Mouse (Mus musculus) MEL (cell line): ENCODE data around the gene Cnot11. TPM values are rescaled to one million over a fixed set of nuclear protein-coding genes. Genes with fewer than 3 reads are reported as not detected.

Source experiments
- DNase-seq: peaks from one replicate; pipeline ENCODE4 v3.0.0; 2011; ENCODE audit warnings: low read depth, low spot score
- H3K27ac ChIP-seq: 2 replicates; pipeline ENCODE4 v1.5.1; 2012; ENCODE audit warnings: low read depth, mild to moderate bottlenecking, control low read depth, low read length, moderate library complexity; ENCODE audit not compliant: control insufficient read depth
- H3K27me3 ChIP-seq, 2 experiments: fragments of 150-350 bp in 1 of 2; sonication (generic) in 1 of 2; 2 replicates each; pipeline ENCODE4 v1.6.1; 2012; ENCODE audit warnings: low read length in 2 of 2, mild to moderate bottlenecking in 2 of 2, improper control_type of control experiment in 1 of 2, moderate library complexity in 1 of 2; ENCODE audit not compliant: insufficient read depth in 2 of 2, control insufficient read depth in 1 of 2
- H3K36me3 ChIP-seq, 2 experiments: 2 replicates each; pipeline ENCODE4 v1.6.1; 2012 to 2014; ENCODE audit warnings: low read length in 2 of 2, improper control_type of control experiment in 1 of 2, inconsistent platforms in 1 of 2, mild to moderate bottlenecking in 1 of 2; ENCODE audit not compliant: insufficient read depth in 2 of 2, control insufficient read depth in 1 of 2
- H3K4me1 ChIP-seq, 2 experiments: fragments of 150-350 bp in 1 of 2; sonication (generic) in 1 of 2; 2 replicates each; pipeline ENCODE4 v1.6.1; 2012; ENCODE audit warnings: low read length in 2 of 2, improper control_type of control experiment in 1 of 2, mild to moderate bottlenecking in 1 of 2; ENCODE audit not compliant: insufficient read depth in 2 of 2, control insufficient read depth in 1 of 2
- H3K4me3 ChIP-seq, 2 experiments: fragments of 150-350 bp in 1 of 2; sonication (generic) in 1 of 2; 2 replicates each; pipeline ENCODE4 v1.5.1; 2012; ENCODE audit warnings: low read depth in 2 of 2, low read length in 2 of 2, mild to moderate bottlenecking in 2 of 2, moderate library complexity in 2 of 2, control low read depth in 1 of 2, improper control_type of control experiment in 1 of 2; ENCODE audit not compliant: control insufficient read depth in 1 of 2, insufficient read depth in 1 of 2
- H3K79me2 ChIP-seq: 2 replicates; pipeline ENCODE4 v1.6.1; 2012; ENCODE audit warnings: mild to moderate bottlenecking, low read length, moderate library complexity; ENCODE audit not compliant: control insufficient read depth, poor library complexity, insufficient read depth
- H3K9ac ChIP-seq: 2 replicates; pipeline ENCODE4 v1.6.1; 2012; ENCODE audit warnings: low read depth, mild to moderate bottlenecking, control low read depth, low read length, moderate library complexity; ENCODE audit not compliant: control insufficient read depth, poor library complexity, severe bottlenecking
- H3K9me3 ChIP-seq: fragments of 150-350 bp; sonication (generic); replicated peaks from 2 replicates; pipeline ENCODE4 v1.6.1; 2012; ENCODE audit warnings: mild to moderate bottlenecking, low read length, improper control_type of control experiment, moderate library complexity; ENCODE audit not compliant: insufficient read depth
- BHLHE40 ChIP-seq: IDR thresholded peaks from 2 replicates; pipeline ENCODE4 v1.6.1; 2012; ENCODE audit warnings: low read depth, mild to moderate bottlenecking, inconsistent platforms, low read length, improper control_type of control experiment, borderline replicate concordance
- CTCF ChIP-seq, 3 experiments: IDR thresholded peaks in 2 of 3; conservative IDR thresholded peaks in 1 of 3; 2 replicates each; pipeline ENCODE4 v1.5.1; 2011 to 2012; ENCODE audit warnings: low read length in 3 of 3, low read depth in 2 of 3, mild to moderate bottlenecking in 2 of 3, improper control_type of control experiment in 1 of 3, inconsistent platforms in 1 of 3, mixed read lengths in 1 of 3, moderate library complexity in 1 of 3; ENCODE audit not compliant: control insufficient read depth in 1 of 3, insufficient read depth in 1 of 3, poor library complexity in 1 of 3, severe bottlenecking in 1 of 3
- E2F4 ChIP-seq: IDR thresholded peaks from 2 replicates; pipeline ENCODE4 v1.6.1; 2011; ENCODE audit warnings: low read depth, low read length, improper control_type of control experiment, borderline replicate concordance
- ELF1 ChIP-seq: IDR thresholded peaks from 2 replicates; pipeline ENCODE4 v1.6.1; 2014; ENCODE audit warnings: low read depth, mild to moderate bottlenecking, inconsistent platforms, low read length, improper control_type of control experiment, moderate library complexity
- EP300 ChIP-seq, 2 experiments: IDR thresholded peaks; 2 replicates each; pipeline ENCODE4 v1.6.1; 2011; ENCODE audit warnings: improper control_type of control experiment in 2 of 2, low read length in 2 of 2, low read depth in 1 of 2, mild to moderate bottlenecking in 1 of 2
- ETS1 ChIP-seq: IDR thresholded peaks from 2 replicates; pipeline ENCODE4 v1.6.1; 2012; ENCODE audit warnings: low read depth, mild to moderate bottlenecking, inconsistent platforms, low read length, improper control_type of control experiment, moderate library complexity
- GABPA ChIP-seq: IDR thresholded peaks from 2 replicates; pipeline ENCODE4 v1.6.1; 2012; ENCODE audit warnings: low read depth, mild to moderate bottlenecking, inconsistent platforms, low read length, improper control_type of control experiment, moderate library complexity
- GATA1 ChIP-seq: IDR thresholded peaks from 2 replicates; pipeline ENCODE4 v1.6.1; 2011; ENCODE audit warnings: low read depth, low read length, improper control_type of control experiment
- HCFC1 ChIP-seq: IDR thresholded peaks from 2 replicates; pipeline ENCODE4 v1.6.1; 2012; ENCODE audit warnings: low read depth, mild to moderate bottlenecking, inconsistent platforms, low read length, improper control_type of control experiment, moderate library complexity
- JUND ChIP-seq: IDR thresholded peaks from 2 replicates; pipeline ENCODE4 v1.6.1; 2011; ENCODE audit warnings: low read depth, mild to moderate bottlenecking, improper control_type of control experiment, low read length
- KAT2A ChIP-seq: conservative IDR thresholded peaks from 2 replicates; pipeline ENCODE4 v1.6.1; 2012; ENCODE audit warnings: low read depth, low read length, improper control_type of control experiment, inconsistent platforms
- MAX ChIP-seq: IDR thresholded peaks from 2 replicates; pipeline ENCODE4 v1.6.1; 2011; ENCODE audit warnings: low read length, improper control_type of control experiment
- MEF2A ChIP-seq: IDR thresholded peaks from 2 replicates; pipeline ENCODE4 v1.6.1; 2014; ENCODE audit warnings: low read depth, mild to moderate bottlenecking, inconsistent platforms, low read length, improper control_type of control experiment; ENCODE audit not compliant: poor library complexity, insufficient replicate concordance, severe bottlenecking; ENCODE audit errors: extremely low read depth
- MXI1 ChIP-seq: IDR thresholded peaks from 2 replicates; pipeline ENCODE4 v1.6.1; 2011; ENCODE audit warnings: mild to moderate bottlenecking, low read depth, low read length, improper control_type of control experiment
- MYC ChIP-seq: IDR thresholded peaks from 2 replicates; pipeline ENCODE4 v1.6.1; 2011; ENCODE audit warnings: low read depth, mild to moderate bottlenecking, low read length, improper control_type of control experiment, moderate library complexity
- POLR2A ChIP-seq, 2 experiments: IDR thresholded peaks; 2 replicates each; pipeline ENCODE4 v1.6.1; 2011 to 2012; ENCODE audit warnings: low read length in 2 of 2, mild to moderate bottlenecking in 2 of 2, control low read depth in 1 of 2, improper control_type of control experiment in 1 of 2, low read depth in 1 of 2, moderate library complexity in 1 of 2; ENCODE audit not compliant: control insufficient read depth in 1 of 2, insufficient read depth in 1 of 2, poor library complexity in 1 of 2
- POLR2AphosphoS5 ChIP-seq: IDR thresholded peaks from 2 replicates; pipeline ENCODE4 v1.6.1; 2012; ENCODE audit warnings: low read depth, borderline replicate concordance, mild to moderate bottlenecking, inconsistent platforms, low read length, moderate library complexity, mixed read lengths
- RAD21 ChIP-seq: IDR thresholded peaks from 2 replicates; pipeline ENCODE4 v1.6.1; 2011; ENCODE audit warnings: mild to moderate bottlenecking, low read depth, low read length, improper control_type of control experiment
- SIN3A ChIP-seq: IDR thresholded peaks from 2 replicates; pipeline ENCODE4 v1.6.1; 2012; ENCODE audit warnings: low read length, improper control_type of control experiment, inconsistent platforms
- SMC3 ChIP-seq: IDR thresholded peaks from 2 replicates; pipeline ENCODE4 v1.6.1; 2011; ENCODE audit warnings: low read depth, low read length, improper control_type of control experiment
- TAL1 ChIP-seq: IDR thresholded peaks from 2 replicates; pipeline ENCODE4 v1.6.1; 2012; ENCODE audit warnings: mild to moderate bottlenecking, inconsistent platforms, low read length, moderate library complexity, mixed read lengths
- TBP ChIP-seq: IDR thresholded peaks from 2 replicates; pipeline ENCODE4 v1.8.0; 2011; ENCODE audit warnings: low read depth, low read length, improper control_type of control experiment
- UBTF ChIP-seq: IDR thresholded peaks from 2 replicates; pipeline ENCODE4 v1.6.1; 2012; ENCODE audit warnings: low read depth, mild to moderate bottlenecking, inconsistent platforms, low read length, improper control_type of control experiment, moderate library complexity, borderline replicate concordance; ENCODE audit not compliant: insufficient read depth
- USF1 ChIP-seq: IDR thresholded peaks from 2 replicates; pipeline ENCODE4 v1.6.1; 2014; ENCODE audit warnings: low read depth, mild to moderate bottlenecking, inconsistent platforms, low read length, improper control_type of control experiment, moderate library complexity
- USF2 ChIP-seq, 2 experiments: IDR thresholded peaks; 2 replicates each; pipeline ENCODE4 v1.6.1; 2011 to 2012; ENCODE audit warnings: improper control_type of control experiment in 2 of 2, low read length in 2 of 2, borderline replicate concordance in 1 of 2, inconsistent platforms in 1 of 2, low read depth in 1 of 2, mild to moderate bottlenecking in 1 of 2; ENCODE audit not compliant: insufficient read depth in 1 of 2
- ZKSCAN1 ChIP-seq: IDR thresholded peaks from 2 replicates; pipeline ENCODE4 v1.6.1; 2012; ENCODE audit warnings: low read depth, mild to moderate bottlenecking, inconsistent platforms, low read length, improper control_type of control experiment, moderate library complexity
- ZNF384 ChIP-seq: IDR thresholded peaks from 2 replicates; pipeline ENCODE4 v1.6.1; 2012; ENCODE audit warnings: low read depth, mild to moderate bottlenecking, inconsistent platforms, low read length, improper control_type of control experiment
- polyA plus RNA-seq, 2 experiments: library from polyadenylated mRNA; stranded (reverse) in 1 of 2; unstranded in 1 of 2; fragments of >175 nt in 1 of 2; fragments of >200 nt in 1 of 2; gene quantifications; 2 replicates each; pipeline versions ENCODE4 v1.2.1 to v1.2.4; 2012; ENCODE audit warnings: low replicate concordance in 2 of 2, low read depth in 1 of 2; ENCODE audit not compliant: insufficient read length in 2 of 2, insufficient read depth in 1 of 2, missing spikeins in 1 of 2
- total RNA-seq: library from RNA; depleted of rRNA; stranded (reverse); fragments of 300-350 nt; gene quantifications from 2 replicates; pipeline ENCODE4 v1.2.3, GENCODE M21; 2012

The Cnot11 gene
- total and polyA plus RNA-seq, 3 experiments: 20.0 to 46.0 (median 37.9) TPM

DNA sequence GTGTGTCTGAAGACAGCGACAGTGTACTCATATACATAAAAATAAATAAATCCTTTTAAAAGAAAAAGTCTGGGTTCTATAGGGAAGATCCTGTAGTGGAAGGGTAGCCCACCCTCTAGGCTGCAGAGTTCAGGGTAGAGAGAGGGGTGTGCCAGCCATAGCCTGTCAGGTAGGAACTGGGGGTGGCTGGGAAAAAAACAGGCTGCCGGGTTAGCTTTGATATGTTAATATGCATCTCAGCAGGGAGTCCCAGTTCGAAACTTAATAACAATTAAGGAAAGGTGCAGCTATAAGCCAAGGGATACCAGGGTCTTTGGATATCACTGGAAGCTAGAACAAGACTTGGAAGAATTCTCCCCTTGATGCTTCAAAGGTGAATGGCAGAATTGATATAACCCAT is 875 bp upstream of the Cnot11 start:
- Histone ChIP-seq H3K4me3 (no peak overlapping the region), H3K27ac (no peak overlapping the region), H3K4me1 (peaks cover 0 to 10% of the 10 kb centered on the region in 2 experiments; a peak in 2 of 4 replicates), H3K9me3 (no peaks in the 10 kb centered on the region), H3K36me3 (peaks cover 0 to 11% of the 10 kb centered on the region in 2 experiments; a peak in 2 of 4 replicates), H3K9ac (no peak overlapping the region), H3K79me2 (peaks cover 14% of the 10 kb centered on the region), H3K27me3 (no peaks in the 10 kb centered on the region)
- no peak for DNase-seq
- TF ChIP-seq SIN3A: no peak
- no peak for TF ChIP-seq CTCF (IDR thresholded peaks at IDR 0.05 in 2 of 3, conservative IDR thresholded peaks at IDR 0.05 in 1 of 3; ENCODE audit: control insufficient read depth in 1 of 3, insufficient read depth in 1 of 3, low read depth in 2 of 3, low read length in 3 of 3, poor library complexity in 1 of 3, severe bottlenecking in 1 of 3)
- TF ChIP-seq KAT2A: no peak
- TF ChIP-seq EP300 (IDR thresholded peaks at IDR 0.05; ENCODE audit: low read depth in 1 of 2, low read length in 2 of 2): no peak
- TF ChIP-seq POLR2A (IDR thresholded peaks at IDR 0.05; ENCODE audit: control insufficient read depth in 1 of 2, insufficient read depth in 1 of 2, low read depth in 1 of 2, low read length in 2 of 2, poor library complexity in 1 of 2): no peak
- TF ChIP-seq MXI1: no peak
- no peak for TF ChIP-seq TBP
- TF ChIP-seq USF2 (IDR thresholded peaks at IDR 0.05; ENCODE audit: borderline replicate concordance in 1 of 2, insufficient read depth in 1 of 2, low read depth in 1 of 2, low read length in 2 of 2): no peak
- TF ChIP-seq POLR2AphosphoS5: no peak
- TF ChIP-seq SMC3: no peak
- TF ChIP-seq ELF1: no peak

DNA sequence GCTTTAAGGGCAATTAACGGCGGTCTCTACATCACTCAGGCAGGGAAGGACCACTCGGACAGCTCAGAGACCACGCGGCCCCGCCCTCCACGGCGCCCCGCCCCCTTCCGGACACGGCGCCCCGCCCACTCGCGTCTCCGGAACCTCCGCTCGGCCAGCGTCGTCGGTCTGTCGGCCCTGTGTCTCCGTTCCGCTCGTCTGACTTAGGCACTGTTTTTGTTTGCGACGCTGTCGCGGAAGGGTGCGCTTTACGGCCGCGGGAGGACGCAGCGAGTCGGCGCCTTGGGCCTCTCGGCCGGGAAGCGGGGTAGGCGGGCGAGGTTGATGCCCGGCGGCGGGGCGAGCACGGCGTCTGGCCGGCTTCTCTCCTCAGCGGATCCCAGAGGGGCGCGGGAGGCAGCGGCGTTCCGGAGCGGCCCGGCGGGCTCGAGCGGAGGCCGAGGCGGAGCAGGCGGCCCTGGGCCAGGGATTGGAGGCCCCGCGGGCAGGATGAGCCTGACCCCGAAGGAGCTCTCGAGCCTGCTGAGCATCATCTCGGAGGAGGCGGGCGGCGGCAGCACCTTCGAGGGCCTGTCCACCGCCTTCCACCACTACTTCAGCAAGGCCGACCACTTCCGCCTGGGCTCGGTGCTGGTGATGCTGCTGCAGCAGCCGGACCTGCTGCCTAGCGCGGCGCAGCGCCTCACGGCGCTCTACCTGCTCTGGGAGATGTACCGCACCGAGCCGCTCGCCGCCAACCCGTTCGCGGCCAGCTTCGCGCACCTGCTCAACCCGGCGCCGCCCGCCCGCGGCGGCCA is 921 bp downstream of the Cnot11 start:
- Histone ChIP-seq H3K36me3 (peaks cover 9% of the 10 kb centered on the region in 2 experiments), H3K27ac (peak overlapping the region; percentile 67), H3K9ac (peak overlapping the region; percentile 94), H3K79me2 (peaks cover 14% of the 10 kb centered on the region), H3K9me3 (no peaks in the 10 kb centered on the region), H3K27me3 (no peaks in the 10 kb centered on the region), H3K4me1 (peaks cover 0 to 10% of the 10 kb centered on the region in 2 experiments; a peak in 2 of 4 replicates), H3K4me3 (peak overlapping the region; percentile 76 to 98)
- DNase-seq: peak; percentile 98
- TF ChIP-seq POLR2AphosphoS5 (no peak), MEF2A (no peak), EP300 (IDR thresholded peaks at IDR 0.05; ENCODE audit: low read depth in 1 of 2, low read length in 2 of 2) (no peak), USF1 (peak; percentile 61), ETS1 (0 out of 2 replicates have a peak, but pooled peaks have one; percentile 29), E2F4 (no peak), RAD21 (no peak), JUND (no peak), MAX (no peak), UBTF (no peak), ZKSCAN1 (no peak), GABPA (no peak), TBP (peak; percentile 47; the same call in 1 of the 2 replicates), MXI1 (peak; percentile 28; the same call in 1 of the 2 replicates), USF2 (IDR thresholded peaks at IDR 0.05; ENCODE audit: borderline replicate concordance in 1 of 2, insufficient read depth in 1 of 2, low read depth in 1 of 2, low read length in 2 of 2) (no peak), GATA1 (no peak), BHLHE40 (no peak), ZNF384 (no peak), ELF1 (peak; percentile 70; the same call in 1 of the 2 replicates), TAL1 (no peak), HCFC1 (peak; percentile 94), MYC (no peak), CTCF (IDR thresholded peaks at IDR 0.05 in 2 of 3, conservative IDR thresholded peaks at IDR 0.05 in 1 of 3; ENCODE audit: control insufficient read depth in 1 of 3, insufficient read depth in 1 of 3, low read depth in 2 of 3, low read length in 3 of 3, poor library complexity in 1 of 3, severe bottlenecking in 1 of 3) (no peak), SIN3A (peak; percentile 90), POLR2A (IDR thresholded peaks at IDR 0.05; ENCODE audit: control insufficient read depth in 1 of 2, insufficient read depth in 1 of 2, low read depth in 1 of 2, low read length in 2 of 2, poor library complexity in 1 of 2) (peak; percentile 83 to 93)
